Mouse (Mus musculus): ENCODE measurements at regions not wholly inside any gene's neighbourhood (a gene's known extent, or its start where the extent isn't known, plus 50 kb on each side); places are given as distances from the start of the nearest gene placed in this dataset.

- H3K4me3 ChIP-seq (ENCODE audit: insufficient read depth, low read length) = no peak overlapping the region
- H3K4me1 ChIP-seq (ENCODE audit: control insufficient read depth, insufficient read depth, low read length) = no peaks in the 10 kb centered on the region
- TF ChIP-seq CTCF (IDR thresholded peaks at IDR 0.05; ENCODE audit: extremely low read depth, insufficient read depth, low read length) (no peak), POLR2A (IDR thresholded peaks at IDR 0.05; ENCODE audit: extremely low read depth, insufficient read depth, low read length) (no peak)
- no peak overlapping the region for H3K27ac ChIP-seq (ENCODE audit: insufficient read depth, low read length)
These were observed 521.7 kb upstream of the Kdm8 start for GRCm38 (mm10) chr7:124922806-124923205.

- no peak for TF ChIP-seq CTCF (IDR thresholded peaks at IDR 0.05; ENCODE audit: extremely low read depth, insufficient read depth, low read length)
- TF ChIP-seq POLR2A (IDR thresholded peaks at IDR 0.05; ENCODE audit: extremely low read depth, insufficient read depth, low read length) = no peak
- Histone ChIP-seq H3K4me1 (ENCODE audit: control insufficient read depth, insufficient read depth, low read length) (peaks cover 12% of the 10 kb centered on the region), H3K27ac (ENCODE audit: insufficient read depth, low read length) (no peak overlapping the region), H3K4me3 (ENCODE audit: insufficient read depth, low read length) (no peak overlapping the region)
These were observed 510.9 kb upstream of the Kdm8 start for GRCm38 (mm10) chr7:124933573-124933972.

- H3K27ac ChIP-seq (ENCODE audit: insufficient read depth, low read length) = no peak overlapping the region
- H3K4me3 ChIP-seq (ENCODE audit: insufficient read depth, low read length) = no peak overlapping the region
- no peak for TF ChIP-seq CTCF (IDR thresholded peaks at IDR 0.05; ENCODE audit: extremely low read depth, insufficient read depth, low read length)
- TF ChIP-seq POLR2A (IDR thresholded peaks at IDR 0.05; ENCODE audit: extremely low read depth, insufficient read depth, low read length) = no peak
These were observed 505.1 kb upstream of the Kdm8 start for GRCm38 (mm10) chr7:124939357-124939756.

GRCm38 (mm10) chr7:124941527-124941926 is 502.9 kb upstream of the Kdm8 start:
- no peak overlapping the region for H3K4me3 ChIP-seq (ENCODE audit: insufficient read depth, low read length)
- H3K4me1 ChIP-seq (ENCODE audit: control insufficient read depth, insufficient read depth, low read length) = 0 out of 2 replicates have a peak, but pooled peaks cover 2% of the 10 kb centered on the region
- no peak overlapping the region for H3K27ac ChIP-seq (ENCODE audit: insufficient read depth, low read length)
- TF ChIP-seq POLR2A (IDR thresholded peaks at IDR 0.05; ENCODE audit: extremely low read depth, insufficient read depth, low read length) (no peak), CTCF (IDR thresholded peaks at IDR 0.05; ENCODE audit: extremely low read depth, insufficient read depth, low read length) (no peak)

More at GRCm38 (mm10) chr7:124939357-124939756, 505.1 kb upstream of the Kdm8 start:
- H3K4me1 ChIP-seq (ENCODE audit: control insufficient read depth, insufficient read depth, low read length) = peaks cover 6% of the 10 kb centered on the region; the same call in 1 of the 2 replicates

- Histone ChIP-seq H3K27ac (ENCODE audit: insufficient read depth, low read length) (no peak overlapping the region), H3K4me1 (ENCODE audit: control insufficient read depth, insufficient read depth, low read length) (no peaks in the 10 kb centered on the region), H3K4me3 (ENCODE audit: insufficient read depth, low read length) (no peak overlapping the region)
- TF ChIP-seq POLR2A (IDR thresholded peaks at IDR 0.05; ENCODE audit: extremely low read depth, insufficient read depth, low read length) (no peak), CTCF (IDR thresholded peaks at IDR 0.05; ENCODE audit: extremely low read depth, insufficient read depth, low read length) (no peak)
These were observed 498.1 kb upstream of the Kdm8 start for GRCm38 (mm10) chr7:124946424-124946823.

GRCm38 (mm10) chr7:124957329-124957728 is 487.1 kb upstream of the Kdm8 start:
- no peak overlapping the region for H3K4me3 ChIP-seq (ENCODE audit: insufficient read depth, low read length)
- H3K4me1 ChIP-seq (ENCODE audit: control insufficient read depth, insufficient read depth, low read length) = peaks cover 2% of the 10 kb centered on the region; the same call in 1 of the 2 replicates
- H3K27ac ChIP-seq (ENCODE audit: insufficient read depth, low read length) = no peak overlapping the region
- TF ChIP-seq CTCF (IDR thresholded peaks at IDR 0.05; ENCODE audit: extremely low read depth, insufficient read depth, low read length) (no peak), POLR2A (IDR thresholded peaks at IDR 0.05; ENCODE audit: extremely low read depth, insufficient read depth, low read length) (no peak)

GRCm38 (mm10) chr7:124974870-124975488 is 469.5 kb upstream of the Kdm8 start:
- no peak for TF ChIP-seq POLR2A (IDR thresholded peaks at IDR 0.05; ENCODE audit: extremely low read depth, insufficient read depth, low read length)
- TF ChIP-seq CTCF (IDR thresholded peaks at IDR 0.05; ENCODE audit: extremely low read depth, insufficient read depth, low read length) = no peak
- Histone ChIP-seq H3K4me1 (ENCODE audit: control insufficient read depth, insufficient read depth, low read length) (no peaks in the 10 kb centered on the region), H3K4me3 (ENCODE audit: insufficient read depth, low read length) (no peak overlapping the region), H3K27ac (ENCODE audit: insufficient read depth, low read length) (no peak overlapping the region)

- TF ChIP-seq POLR2A (IDR thresholded peaks at IDR 0.05; ENCODE audit: extremely low read depth, insufficient read depth, low read length) = no peak
- no peak for TF ChIP-seq CTCF (IDR thresholded peaks at IDR 0.05; ENCODE audit: extremely low read depth, insufficient read depth, low read length)
- no peak overlapping the region for H3K27ac ChIP-seq (ENCODE audit: insufficient read depth, low read length)
- H3K4me1 ChIP-seq (ENCODE audit: control insufficient read depth, insufficient read depth, low read length) = no peaks in the 10 kb centered on the region
- no peak overlapping the region for H3K4me3 ChIP-seq (ENCODE audit: insufficient read depth, low read length)
These were observed 455.0 kb upstream of the Kdm8 start for GRCm38 (mm10) chr7:124989456-124989855.

- H3K4me3 ChIP-seq (ENCODE audit: insufficient read depth, low read length) = no peak overlapping the region
- TF ChIP-seq POLR2A (IDR thresholded peaks at IDR 0.05; ENCODE audit: extremely low read depth, insufficient read depth, low read length) = no peak
- no peak for TF ChIP-seq CTCF (IDR thresholded peaks at IDR 0.05; ENCODE audit: extremely low read depth, insufficient read depth, low read length)
- H3K4me1 ChIP-seq (ENCODE audit: control insufficient read depth, insufficient read depth, low read length) = no peaks in the 10 kb centered on the region
- no peak overlapping the region for H3K27ac ChIP-seq (ENCODE audit: insufficient read depth, low read length)
These were observed 453.8 kb upstream of the Kdm8 start for GRCm38 (mm10) chr7:124990695-124991094.

- TF ChIP-seq POLR2A (IDR thresholded peaks at IDR 0.05; ENCODE audit: extremely low read depth, insufficient read depth, low read length) (no peak), CTCF (IDR thresholded peaks at IDR 0.05; ENCODE audit: extremely low read depth, insufficient read depth, low read length) (no peak)
- Histone ChIP-seq H3K27ac (ENCODE audit: insufficient read depth, low read length) (no peak overlapping the region), H3K4me1 (ENCODE audit: control insufficient read depth, insufficient read depth, low read length) (no peaks in the 10 kb centered on the region), H3K4me3 (ENCODE audit: insufficient read depth, low read length) (no peak overlapping the region)
These were observed 447.9 kb upstream of the Kdm8 start for GRCm38 (mm10) chr7:124996538-124996937.

All from cortical plate, adult 2 months (tissue).